8 mouse cellular contexts compared by ENCODE assay signal in genomic region chr17:45626577-45627134, GRCm38 (mm10). TPM values are rescaled to one million over a fixed set of nuclear protein-coding genes. Genes with fewer than 3 reads are reported as not detected.
DNase-seq lines count a peak whose midpoint lies in the region; ATAC-seq and TF ChIP-seq lines count a peak whose summit lies in the region.

No protein-coding gene starts in this region.

- H3K27me3 ChIP-seq in forebrain, embryonic 15.5 days: no peaks in the 10 kb centered on the region
- no peaks in the 10 kb centered on the region for H3K27me3 ChIP-seq in lung, embryonic 14.5 days (ENCODE audit: insufficient read depth, low read length)

- H3K4me2 ChIP-seq in forebrain, embryonic 15.5 days (replicated peaks): peak overlapping the region; percentile 35
- H3K4me2 ChIP-seq in lung, embryonic 14.5 days: peak overlapping the region; percentile 45

- peaks cover 19% of the 10 kb centered on the region for H3K4me1 ChIP-seq in forebrain, embryonic 15.5 days
- peaks cover 19% of the 10 kb centered on the region for H3K4me1 ChIP-seq in lung, embryonic 14.5 days (ENCODE audit: insufficient read depth)
- peaks cover 16% of the 10 kb centered on the region for H3K4me1 ChIP-seq in olfactory bulb, adult 2 months (ENCODE audit: control insufficient read depth, insufficient read depth, low read length)

- 22% methylated on average over 15 of the region's 15 CpGs for WGBS in forebrain, embryonic 15.5 days
- 22% methylated on average over 15 of the region's 15 CpGs for WGBS in lung, embryonic 14.5 days
- WGBS in olfactory bulb, adult 2 months: 16% methylated on average over 15 of the region's 15 CpGs

- TF ChIP-seq POLR2A in olfactory bulb, adult 2 months (IDR thresholded peaks at IDR 0.05; ENCODE audit: insufficient read depth, low read depth, low read length): no peak

- no peak for ATAC-seq in forebrain, embryonic 15.5 days (replicated peaks)
- ATAC-seq in hematopoietic stem cell, adult 5-6 weeks (replicated peaks in 1 of 2; ENCODE audit: insufficient read depth in 1 of 2, low FRiP score in 2 of 2, low TSS enrichment in 1 of 2, low read depth in 1 of 2, poor library complexity in 2 of 2, severe bottlenecking in 2 of 2): peak; percentile 85 to 88
- ATAC-seq in lung, embryonic 14.5 days (ENCODE audit: insufficient read depth): no peak

- H3K4me3 ChIP-seq in forebrain, embryonic 15.5 days: peak overlapping the region; percentile 16; the same call in 1 of the 2 replicates
- no peak overlapping the region for H3K4me3 ChIP-seq in lung, embryonic 14.5 days (ENCODE audit: low read depth, low read length)
- H3K4me3 ChIP-seq in olfactory bulb, adult 2 months (ENCODE audit: insufficient read depth, low read depth, low read length): peak overlapping the region; percentile 12

- DNase-seq in Muller cell, postnatal 12 days (ENCODE audit: inconsistent ontology term): peak; percentile 87
- peak; percentile 65 for DNase-seq in cerebellum, adult 11-12 months
- peak; percentile 61 for DNase-seq in layer of hippocampus, adult 9-10 months (ENCODE audit: low spot score)
- DNase-seq in lung, embryonic 14.5 days: peak; percentile 97
- DNase-seq in thymus, postnatal 25 days: peak; percentile 80

- TF ChIP-seq CTCF in lung, embryonic 14.5 days (IDR thresholded peaks at IDR 0.05; ENCODE audit: low read depth): peak; percentile 91
- TF ChIP-seq CTCF in olfactory bulb, adult 2 months (IDR thresholded peaks at IDR 0.05; ENCODE audit: insufficient read depth, low read depth, low read length): no peak

- H3K9ac ChIP-seq in forebrain, embryonic 15.5 days (replicated peaks): no peak overlapping the region
- H3K9ac ChIP-seq in lung, embryonic 14.5 days: peak overlapping the region; percentile 30; the same call in 1 of the 2 replicates

- no peaks in the 10 kb centered on the region for H3K36me3 ChIP-seq in forebrain, embryonic 15.5 days
- no peaks in the 10 kb centered on the region for H3K36me3 ChIP-seq in lung, embryonic 14.5 days (ENCODE audit: insufficient read depth)

- no peak overlapping the region for H3K27ac ChIP-seq in forebrain, embryonic 15.5 days (replicated peaks)
- H3K27ac ChIP-seq in lung, embryonic 14.5 days (ENCODE audit: low read depth): no peak overlapping the region
- H3K27ac ChIP-seq in olfactory bulb, adult 2 months (ENCODE audit: insufficient read depth, low read depth, low read length): no peak overlapping the region

- H3K9me3 ChIP-seq in forebrain, embryonic 15.5 days: no peaks in the 10 kb centered on the region
- no peaks in the 10 kb centered on the region for H3K9me3 ChIP-seq in lung, embryonic 14.5 days (ENCODE audit: low read depth, low read length)

RNA-seq across cellular contexts. Expression of gene Mymx, which starts 24.8 kb away (rescaled TPM):
- not detected in 2 replicates for polyA plus RNA-seq in forebrain, embryonic 15.5 days (2015; fragmentation: Nextera tagmentation; extraction: Ambion mirVana)
- not detected in 2 replicates for total RNA-seq in hematopoietic stem cell, adult 5-6 weeks (2017)
- not detected in 2 replicates for polyA plus RNA-seq in lung, embryonic 14.5 days (2014; fragmentation: Nextera tagmentation; extraction: Ambion mirVana)
- polyA plus RNA-seq in olfactory bulb, adult 2 months (2012; ENCODE audit: insufficient read depth, insufficient read length, low replicate concordance, missing spikeins): not detected in 2 replicates

RNA-seq across cellular contexts. Expression of gene Slc29a1, which starts 27.2 kb away (rescaled TPM):
- 62.5 and 63.7 TPM in 2 replicates for polyA plus RNA-seq in forebrain, embryonic 15.5 days (2015; fragmentation: Nextera tagmentation; extraction: Ambion mirVana)
- total RNA-seq in hematopoietic stem cell, adult 5-6 weeks (2017): 70.4 and 70.6 TPM in 2 replicates
- polyA plus RNA-seq in lung, embryonic 14.5 days (2014; fragmentation: Nextera tagmentation; extraction: Ambion mirVana): 75.4 and 82.2 TPM in 2 replicates
- polyA plus RNA-seq in olfactory bulb, adult 2 months (2012; ENCODE audit: insufficient read depth, insufficient read length, low replicate concordance, missing spikeins): not detected in 2 replicates

RNA-seq across cellular contexts. Expression of gene Capn11, which starts 32.5 kb away (rescaled TPM):
- 0.83 and 1.00 TPM in 2 replicates for polyA plus RNA-seq in forebrain, embryonic 15.5 days (2015; fragmentation: Nextera tagmentation; extraction: Ambion mirVana)
- total RNA-seq in hematopoietic stem cell, adult 5-6 weeks (2017): 0.50 and 0.55 TPM in 2 replicates
- 0.07 TPM in 1 of 2 replicates, not detected in the other for polyA plus RNA-seq in lung, embryonic 14.5 days (2014; fragmentation: Nextera tagmentation; extraction: Ambion mirVana)
- polyA plus RNA-seq in olfactory bulb, adult 2 months (2012; ENCODE audit: insufficient read depth, insufficient read length, low replicate concordance, missing spikeins): not detected in 2 replicates

RNA-seq across cellular contexts. Expression of gene Hsp90ab1, which starts 53.6 kb away (rescaled TPM):
- polyA plus RNA-seq in forebrain, embryonic 15.5 days (2015; fragmentation: Nextera tagmentation; extraction: Ambion mirVana): 1,627 and 1,637 TPM in 2 replicates
- total RNA-seq in hematopoietic stem cell, adult 5-6 weeks (2017): 2,119 and 2,880 TPM in 2 replicates
- polyA plus RNA-seq in lung, embryonic 14.5 days (2014; fragmentation: Nextera tagmentation; extraction: Ambion mirVana): 1,512 and 1,564 TPM in 2 replicates
- 1,037 and 1,562 TPM in 2 replicates for polyA plus RNA-seq in olfactory bulb, adult 2 months (2012; ENCODE audit: insufficient read depth, insufficient read length, low replicate concordance, missing spikeins)

RNA-seq across cellular contexts. Expression of gene Mrpl14, which starts 59.5 kb away (rescaled TPM):
- polyA plus RNA-seq in forebrain, embryonic 15.5 days (2015; fragmentation: Nextera tagmentation; extraction: Ambion mirVana): 122 and 125 TPM in 2 replicates
- total RNA-seq in hematopoietic stem cell, adult 5-6 weeks (2017): 13.2 and 21.9 TPM in 2 replicates
- polyA plus RNA-seq in lung, embryonic 14.5 days (2014; fragmentation: Nextera tagmentation; extraction: Ambion mirVana): 162 and 168 TPM in 2 replicates
- polyA plus RNA-seq in olfactory bulb, adult 2 months (2012; ENCODE audit: insufficient read depth, insufficient read length, low replicate concordance, missing spikeins): not detected in 2 replicates

Comparison
In these comparisons a context has a peak if more than half of its experiments do, and no peak if none do; other contexts are left out.
1. ATAC-seq: peak in hematopoietic stem cell, adult 5-6 weeks (2 of 2); none in forebrain, embryonic 15.5 days (single experiment) and lung, embryonic 14.5 days (single experiment).
2. Peak in every context shown above with its lines, with median percentiles within 50 percentile points of each other: DNase-seq.